Mouse (Mus musculus): ENCODE data around the gene Mtfr1l.

- TF ChIP-seq CTCF (IDR thresholded peaks at IDR 0.05; ENCODE audit: low read depth, low read length) (no peak), POLR2A (IDR thresholded peaks at IDR 0.05; ENCODE audit: borderline replicate concordance, low read depth, low read length) (no peak)
Observed at GRCm38 (mm10) chr4:134511730-134512129, 23.5 kb downstream of the Mtfr1l start.

Measured in bone marrow macrophage, adult 2 months (primary cell).